In genomic region chr17:3009939-3010338, GRCm38 (mm10) we compare ENCODE assay signal across 19 mouse cellular contexts.
DNase-seq lines count a peak whose midpoint lies in the region; ATAC-seq and TF ChIP-seq lines count a peak whose summit lies in the region.
"Had no signal": no experiment of that assay in that cellular context is flagged by ENCODE, and none has a peak within 500 bp of the region (broad histone marks: within the 10 kb centered on the region; RNA-seq: fewer than 3 reads in every experiment).

No protein-coding gene starts in this region.

- no peaks in the 10 kb centered on the region for H3K4me1 ChIP-seq in kidney, embryonic 14.5 days (ENCODE audit: control insufficient read depth, insufficient read depth, low read length)
- H3K4me1 ChIP-seq in thymus, adult 2 months (replicated peaks; ENCODE audit: control insufficient read depth, insufficient read depth, low read length), result no peaks in the 10 kb centered on the region
- H3K4me1 ChIP-seq: limb, embryonic 12.5 days had no signal

- H3K4me3 ChIP-seq in kidney, embryonic 14.5 days (ENCODE audit: low read length), result no peak overlapping the region
- no peak overlapping the region for H3K4me3 ChIP-seq in thymus, adult 2 months (ENCODE audit: control insufficient read depth, insufficient read depth, low read length)
- H3K4me3 ChIP-seq: gastrocnemius, adult 2 months; heart, adult 2 months; limb, embryonic 12.5 days had no signal

- H3K9me3 ChIP-seq in kidney, embryonic 14.5 days (ENCODE audit: control insufficient read depth, low read length), result peaks cover 73% of the 10 kb centered on the region

- no peak for TF ChIP-seq CTCF in thymus, adult 2 months (IDR thresholded peaks at IDR 0.05; ENCODE audit: borderline replicate concordance, control insufficient read depth, extremely low read depth, insufficient read depth, low read length, poor library complexity)

- TF ChIP-seq POLR2A in thymus, adult 2 months (IDR thresholded peaks at IDR 0.05; ENCODE audit: control insufficient read depth, extremely low read depth, insufficient read depth, low read length, poor library complexity), result no peak

- no peak overlapping the region for H3K9ac ChIP-seq in kidney, embryonic 14.5 days (ENCODE audit: low read depth, low read length)
- H3K9ac ChIP-seq: limb, embryonic 12.5 days; lung, embryonic 14.5 days had no signal

- WGBS in kidney, embryonic 14.5 days, result 66% methylated on average over 2 of the region's 2 CpGs
- 55% methylated on average over 2 of the region's 2 CpGs for WGBS in thymus, adult 2 months

- no peaks in the 10 kb centered on the region for H3K27me3 ChIP-seq in kidney, embryonic 14.5 days (ENCODE audit: control insufficient read depth, insufficient read depth, low read length)
- no peaks in the 10 kb centered on the region for H3K27me3 ChIP-seq in thymus, adult 2 months (ENCODE audit: control insufficient read depth, insufficient read depth, low read length)
- H3K27me3 ChIP-seq: CH12.LX; limb, embryonic 12.5 days had no signal

- no peaks in the 10 kb centered on the region for H3K36me3 ChIP-seq in kidney, embryonic 14.5 days (ENCODE audit: control insufficient read depth, insufficient read depth, low read length)
- no peaks in the 10 kb centered on the region for H3K36me3 ChIP-seq in thymus, adult 2 months (ENCODE audit: control insufficient read depth, insufficient read depth, low read length)
- H3K36me3 ChIP-seq: limb, embryonic 12.5 days had no signal

- 0 out of 2 replicates have a peak, but pooled peaks have one; percentile 13 for ATAC-seq in kidney, embryonic 14.5 days (ENCODE audit: low FRiP score, low TSS enrichment)
- ATAC-seq in granulocyte monocyte progenitor cell, adult 5-6 weeks (replicated peaks; ENCODE audit: poor library complexity, severe bottlenecking), result 0 out of 2 replicates have a peak, but pooled peaks have one; percentile 1
- ATAC-seq in neutrophil, adult 5-6 weeks (ENCODE audit: extremely low read depth, insufficient number of reproducible peaks, low FRiP score, poor library complexity, severe bottlenecking), result peak; percentile 1; the same call in 1 of the 2 replicates
- ATAC-seq: forebrain, embryonic 14.5 days; hindbrain, embryonic 16.5 days had no signal

- no peak overlapping the region for H3K4me2 ChIP-seq in kidney, embryonic 14.5 days (replicated peaks; ENCODE audit: low read depth, low read length)
- H3K4me2 ChIP-seq: limb, embryonic 12.5 days; lung, embryonic 14.5 days had no signal

- DNase-seq in kidney, postnatal 36 days, result no peak
- DNase-seq in thymus, postnatal 4 days, result peak; percentile 0
- DNase-seq in thymus, adult 2 months, result no peak
- no peak for DNase-seq in adrenal gland, postnatal 25 days
- no peak for DNase-seq in embryo, embryonic 10.5 days (ENCODE audit: low spot score)
- DNase-seq: cerebellum, adult 11 months; gastrocnemius, adult 2 months; heart, postnatal 14 days; kidney, adult 2 months; lung, embryonic 14.5 days; thymus, postnatal 25 days had no signal

- H3K27ac ChIP-seq in kidney, embryonic 14.5 days (ENCODE audit: low read depth, low read length), result no peak overlapping the region
- H3K27ac ChIP-seq in thymus, adult 2 months (ENCODE audit: control insufficient read depth, insufficient read depth, low read length), result no peak overlapping the region
- H3K27ac ChIP-seq: gastrocnemius, adult 2 months; heart, adult 2 months; limb, embryonic 12.5 days had no signal
